Mouse (Mus musculus) spleen, adult 2 months (tissue): ENCODE measurements around the gene Ugt1a1.

Experiments used
- CTCF ChIP-seq: fragments of 200-500 bp; IDR thresholded peaks from 2 replicates; pipeline ENCODE4 v1.5.1; 2011; ENCODE audit warnings: mild to moderate bottlenecking, inconsistent platforms; ENCODE audit not compliant: insufficient read depth, insufficient read length, insufficient replicate concordance; ENCODE audit errors: extremely low read depth
- POLR2A ChIP-seq: fragments of 200-500 bp; IDR thresholded peaks from 2 replicates; pipeline ENCODE4 v1.6.1; 2011; ENCODE audit warnings: low read depth, low read length, inconsistent platforms

DNA sequence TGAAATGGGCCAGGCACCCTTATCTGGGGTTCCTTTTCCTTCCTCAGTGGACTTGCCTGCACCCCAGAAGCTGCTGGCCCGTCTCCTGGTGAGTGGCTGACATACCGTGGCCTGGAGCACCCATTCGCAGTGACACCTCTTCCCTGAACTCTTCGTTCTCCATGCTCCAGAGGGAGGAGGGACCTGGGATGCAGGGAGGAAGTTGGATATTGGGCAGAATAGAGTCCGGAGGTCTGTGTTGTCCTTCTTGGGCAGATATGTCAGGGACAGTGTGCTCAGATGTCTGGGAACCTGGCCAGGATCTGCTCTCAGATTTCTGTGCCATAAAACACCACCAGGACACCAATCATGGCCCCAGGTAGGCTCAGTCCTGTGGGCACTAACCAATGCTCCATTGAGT is 28.3 kb downstream of the Ugt1a1 start:
- TF ChIP-seq CTCF (no peak), POLR2A (no peak)
